Mouse (Mus musculus) hindbrain, embryonic 15.5 days (tissue): Measurements from ENCODE around the gene Gm10491. TPM values are rescaled to one million over a fixed set of nuclear protein-coding genes. Genes with fewer than 3 reads are reported as not detected.

Experiments used
- ATAC-seq: fragments of 200-750 bp; cut with Nextera tagmentation; 2 replicates; pipeline ENCODE4 v1.8.0; 2017; ENCODE audit warnings: low read depth, moderate number of reproducible peaks, moderate TSS enrichment; ENCODE audit not compliant: low FRiP score
- H3K27ac ChIP-seq: fragments of 300-500 bp; sonication (generic); replicated peaks from 2 replicates; pipeline ENCODE4 v1.5.1; 2015; ENCODE audit warnings: mild to moderate bottlenecking, inconsistent platforms
- H3K27me3 ChIP-seq: fragments of 300-500 bp; sonication (generic); 2 replicates; pipeline ENCODE4 v1.6.1; 2015; ENCODE audit warnings: control low read depth, inconsistent platforms
- H3K36me3 ChIP-seq: fragments of 300-500 bp; sonication (generic); 2 replicates; pipeline ENCODE4 v1.6.1; 2015; ENCODE audit warnings: control low read depth, inconsistent platforms
- H3K4me1 ChIP-seq: fragments of 300-500 bp; sonication (generic); replicated peaks from 2 replicates; pipeline ENCODE4 v1.6.1; 2015; ENCODE audit warnings: control low read depth, inconsistent platforms
- H3K4me2 ChIP-seq: fragments of 300-500 bp; sonication (generic); 2 replicates; pipeline ENCODE4 v1.6.1; 2015; ENCODE audit warnings: moderate library complexity, mild to moderate bottlenecking, inconsistent platforms
- H3K4me3 ChIP-seq: fragments of 300-500 bp; sonication (generic); 2 replicates; pipeline ENCODE4 v1.5.1; 2015; ENCODE audit warnings: mild to moderate bottlenecking, inconsistent platforms
- H3K9ac ChIP-seq: fragments of 300-500 bp; sonication (generic); 2 replicates; pipeline ENCODE4 v1.6.1; 2015; ENCODE audit warnings: inconsistent platforms
- H3K9me3 ChIP-seq: fragments of 300-500 bp; sonication (generic); 2 replicates; pipeline ENCODE4 v1.6.1; 2016; ENCODE audit warnings: control low read depth, inconsistent platforms
- WGBS: fragments of 180-500 bp; shearing (Covaris S2); methylation state at CpG from one replicate; pipeline ENCODE4 v1.1.7; 2015; 5-methylcytosine and 5-hydroxymethylcytosine counted together
- polyA plus RNA-seq: library from polyadenylated mRNA; unstranded; fragments of >200 nt; fragmentation: Nextera tagmentation; extraction: Ambion mirVana; gene quantifications from 2 replicates; pipeline ENCODE4 v1.2.1, GENCODE M21; 2015

Gene Gm10491
- not detected in 2 replicates for polyA plus RNA-seq

DNA sequence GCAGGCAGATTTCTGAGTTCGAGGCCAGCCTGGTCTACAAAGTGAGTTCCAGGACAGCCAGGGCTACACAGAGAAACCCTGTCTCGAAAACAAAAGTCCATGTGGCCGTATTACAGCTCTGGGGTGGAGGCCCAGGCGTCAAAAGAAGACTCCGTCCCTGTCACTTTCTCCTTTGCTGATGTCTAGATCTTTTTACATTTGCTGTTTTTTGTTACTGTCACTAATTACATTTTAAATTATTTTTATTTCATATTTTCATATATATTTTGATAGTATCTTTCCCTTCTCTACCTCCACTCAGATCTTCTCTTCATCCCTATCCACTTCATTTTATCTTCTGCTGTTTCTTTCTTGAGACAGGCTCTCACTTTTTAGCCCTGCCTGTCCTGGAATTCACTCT lies at the start of gene Gm10491:
Gene Gm10491 (minus strand): TSS at position 101 of the 400 bp plus-strand sequence.
- WGBS = 81% methylated on average over 5 of the region's 5 CpGs
- Histone ChIP-seq H3K9ac (no peak within 1 kb of the TSS), H3K4me2 (no peak within 1 kb of the TSS), H3K36me3 (no peaks in the 10 kb centered on the region), H3K27ac (no peak within 1 kb of the TSS), H3K4me3 (no peak within 1 kb of the TSS), H3K27me3 (no peaks in the 10 kb centered on the region), H3K4me1 (no peaks in the 10 kb centered on the region), H3K9me3 (no peaks in the 10 kb centered on the region)
- no peak for ATAC-seq

DNA sequence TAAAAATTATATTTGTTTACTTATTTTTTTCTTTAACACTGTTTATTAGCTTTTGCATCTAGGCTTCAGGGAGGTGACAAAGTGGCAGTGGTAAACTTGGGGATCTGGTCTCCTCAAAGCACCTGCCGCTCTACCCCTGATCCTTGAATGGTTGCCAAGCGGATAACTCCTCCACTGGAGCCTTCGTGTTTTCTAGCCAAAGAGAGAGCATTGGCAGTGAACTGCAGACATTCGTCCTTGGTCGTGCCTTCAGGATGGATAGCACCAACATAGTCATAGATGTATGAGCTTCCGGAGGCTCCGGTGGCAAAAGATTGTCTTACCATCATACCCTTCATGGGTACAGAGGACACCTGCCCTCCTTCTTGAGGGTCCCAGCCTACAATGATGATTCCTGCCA lies 42.5 kb upstream of the Gm10491 start:
- Histone ChIP-seq H3K4me2 (no peak overlapping the region), H3K36me3 (no peaks in the 10 kb centered on the region), H3K4me3 (no peak overlapping the region), H3K27ac (no peak overlapping the region), H3K9ac (no peak overlapping the region), H3K27me3 (no peaks in the 10 kb centered on the region), H3K4me1 (no peaks in the 10 kb centered on the region), H3K9me3 (no peaks in the 10 kb centered on the region)
- 94% methylated on average over 7 of the region's 7 CpGs for WGBS
- no peak for ATAC-seq

DNA sequence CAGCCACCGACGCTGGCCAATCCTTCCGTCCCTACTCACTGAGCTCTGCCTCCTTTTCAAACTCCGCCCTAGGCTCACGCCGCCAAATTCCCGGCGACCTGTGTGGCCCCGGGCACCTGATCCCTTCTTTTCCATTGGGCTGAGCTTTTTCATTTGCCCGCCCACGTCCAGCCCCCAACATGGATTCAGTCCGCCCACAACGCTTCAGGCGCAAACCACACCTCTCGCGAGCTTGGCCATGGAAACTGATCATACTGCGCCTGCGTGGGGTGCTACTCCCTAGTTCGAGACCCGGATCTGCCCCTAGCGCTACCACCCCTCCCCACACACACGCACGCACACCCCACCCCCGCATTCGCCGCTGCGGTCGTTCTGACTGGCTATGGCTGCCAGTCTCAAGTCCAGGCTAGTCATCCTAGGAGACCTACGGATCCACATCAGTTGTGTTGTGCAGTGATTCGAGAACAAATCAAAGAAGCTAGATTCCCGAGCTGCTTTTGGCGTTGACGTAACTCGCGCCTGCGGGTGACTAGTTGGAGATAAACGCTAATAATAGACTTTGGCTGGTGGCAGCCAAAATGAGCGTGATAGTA lies 40.4 kb upstream of the Gm10491 start:
- H3K27ac ChIP-seq = peak overlapping the region; percentile 76
- H3K4me1 ChIP-seq = no peaks in the 10 kb centered on the region
- H3K4me3 ChIP-seq = peak overlapping the region; percentile 50
- no peaks in the 10 kb centered on the region for H3K27me3 ChIP-seq
- peak overlapping the region; percentile 36; the same call in 1 of the 2 replicates for H3K9ac ChIP-seq
- 16% methylated on average over 38 of the region's 38 CpGs for WGBS
- H3K4me2 ChIP-seq = peak overlapping the region; percentile 54
- H3K36me3 ChIP-seq = no peaks in the 10 kb centered on the region
- peak; percentile 99 for ATAC-seq
- no peaks in the 10 kb centered on the region for H3K9me3 ChIP-seq

DNA sequence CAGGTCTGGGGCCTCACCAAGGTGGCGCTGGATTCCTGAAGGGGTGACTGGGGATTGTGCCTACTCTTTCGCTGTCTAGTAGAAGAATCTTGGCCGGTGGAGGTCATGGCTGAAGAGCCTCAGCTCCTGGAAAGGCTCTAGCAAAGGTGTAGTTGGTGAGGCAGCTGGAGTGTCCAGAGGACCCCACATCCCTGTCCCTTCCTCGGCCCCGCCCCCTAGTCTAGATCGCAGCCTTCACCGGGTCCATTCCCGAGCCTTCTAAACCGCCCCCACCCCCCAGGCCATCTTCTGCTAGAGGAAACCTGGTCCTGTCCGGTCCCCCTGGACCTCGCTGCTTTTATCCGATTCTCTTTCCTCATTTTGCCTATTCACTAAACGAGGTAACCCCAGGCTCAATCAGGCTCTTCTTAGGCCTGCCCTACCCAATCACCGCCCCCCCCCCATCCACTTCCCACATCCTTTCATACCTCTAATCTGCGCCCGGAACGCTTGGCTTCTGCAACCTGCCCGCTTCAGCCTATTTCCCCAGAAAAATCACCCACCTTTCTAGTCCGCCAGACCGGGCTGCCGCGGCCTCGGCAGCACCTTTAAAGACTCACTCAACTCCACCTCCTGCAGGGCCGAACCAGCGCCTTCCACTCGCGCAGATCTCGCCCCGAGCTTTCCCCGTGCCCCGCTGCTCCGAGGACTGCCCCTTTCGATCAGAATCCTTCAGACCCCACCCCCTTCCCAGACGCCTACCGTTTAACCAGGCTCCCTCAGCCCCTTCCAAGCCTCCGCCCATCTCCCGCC lies 39.7 kb upstream of the Gm10491 start, which contains the start of gene Hdac6:
Gene Hdac6 (minus strand): TSS at position 782 of the 792 bp plus-strand sequence.
- 25% methylated on average over 35 of the region's 37 CpGs for WGBS

DNA sequence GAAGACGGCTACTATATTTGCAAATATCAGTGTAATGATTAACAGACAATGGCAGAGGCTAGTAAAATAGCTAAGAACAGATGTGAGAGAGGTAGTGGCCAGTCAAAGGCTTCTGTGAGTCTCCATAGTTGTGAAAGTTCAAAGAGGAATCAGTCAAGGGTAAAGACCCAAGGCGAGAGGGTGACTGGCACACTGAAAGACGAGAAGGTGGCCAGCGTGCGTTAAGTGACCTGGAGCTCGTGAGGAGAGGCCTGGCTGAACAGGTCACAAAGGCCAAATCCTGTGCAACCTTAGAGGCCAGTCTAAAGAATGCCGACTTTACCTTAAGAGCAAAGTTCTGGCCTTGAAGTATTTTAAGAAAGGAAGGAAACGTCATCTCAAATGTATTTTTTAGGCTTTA lies 38.0 kb upstream of the Gm10491 start:
- Histone ChIP-seq H3K27ac (no peak overlapping the region), H3K27me3 (no peaks in the 10 kb centered on the region), H3K4me1 (no peaks in the 10 kb centered on the region), H3K4me2 (no peak overlapping the region), H3K36me3 (no peaks in the 10 kb centered on the region), H3K9ac (no peak overlapping the region), H3K9me3 (no peaks in the 10 kb centered on the region), H3K4me3 (no peak overlapping the region)
- no peak for ATAC-seq
- 81% methylated on average over 8 of the region's 8 CpGs for WGBS

More for the DNA sequence above, 39.7 kb upstream of the Gm10491 start, which contains the start of gene Hdac6:
- Histone ChIP-seq H3K9me3 (no peaks in the 10 kb centered on the region), H3K9ac (peak within 1 kb of the TSS; percentile 52), H3K27ac (peak within 1 kb of the TSS; percentile 77), H3K36me3 (no peaks in the 10 kb centered on the region), H3K27me3 (no peaks in the 10 kb centered on the region), H3K4me1 (no peaks in the 10 kb centered on the region), H3K4me2 (peak within 1 kb of the TSS; percentile 58), H3K4me3 (peak within 1 kb of the TSS; percentile 50)
- peak; percentile 24 for ATAC-seq

DNA sequence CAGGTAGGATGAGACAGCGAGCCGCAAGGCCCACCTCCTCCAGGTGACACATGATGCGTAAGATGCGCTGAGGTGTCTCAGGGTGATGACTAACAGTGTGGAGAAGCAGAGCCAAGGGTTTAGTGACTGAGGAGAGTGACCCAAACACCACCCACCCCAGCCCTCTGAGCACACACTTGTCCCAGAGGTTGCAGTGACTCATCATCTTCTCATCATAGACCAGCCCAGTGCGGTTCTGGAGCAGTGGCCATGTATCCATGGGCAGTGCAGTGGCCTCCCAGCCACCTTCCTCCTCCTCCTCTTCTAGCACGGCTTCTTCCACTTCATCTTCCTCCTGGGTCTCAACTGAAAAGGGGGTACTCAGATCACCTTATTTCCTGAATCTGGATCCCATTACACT lies 30.0 kb upstream of the Gm10491 start:
- no peak overlapping the region for H3K9ac ChIP-seq
- WGBS = 95% methylated on average over 6 of the region's 6 CpGs
- no peak overlapping the region for H3K4me2 ChIP-seq
- no peak overlapping the region for H3K4me3 ChIP-seq
- no peaks in the 10 kb centered on the region for H3K4me1 ChIP-seq
- no peaks in the 10 kb centered on the region for H3K27me3 ChIP-seq
- ATAC-seq = no peak
- peaks cover 12% of the 10 kb centered on the region; the same call in 1 of the 2 replicates for H3K36me3 ChIP-seq
- no peak overlapping the region for H3K27ac ChIP-seq
- no peaks in the 10 kb centered on the region for H3K9me3 ChIP-seq

DNA sequence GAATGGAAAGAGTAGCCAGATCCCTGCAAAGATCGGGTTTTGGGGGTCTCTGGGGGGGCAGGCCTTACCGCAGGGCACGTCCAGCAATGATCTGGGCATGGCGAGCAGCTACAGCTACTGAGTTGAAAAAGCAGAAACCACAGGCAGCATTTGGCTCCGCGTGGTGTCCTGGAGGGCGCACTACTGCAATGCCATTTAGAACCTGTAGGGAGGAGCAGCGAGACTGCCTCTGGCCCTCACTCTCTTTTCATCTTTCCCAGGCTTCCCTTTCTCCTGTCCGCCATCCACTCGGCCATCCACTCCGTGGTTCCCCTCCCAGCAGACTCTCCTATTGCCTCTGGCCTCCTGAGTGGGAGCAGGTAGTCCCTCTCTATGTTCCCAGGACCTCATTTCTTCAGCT lies 29.2 kb upstream of the Gm10491 start:
- H3K9me3 ChIP-seq = no peaks in the 10 kb centered on the region
- peaks cover 13% of the 10 kb centered on the region; the same call in 1 of the 2 replicates for H3K36me3 ChIP-seq
- WGBS = 42% methylated on average over 10 of the region's 11 CpGs
- no peaks in the 10 kb centered on the region for H3K4me1 ChIP-seq
- no peaks in the 10 kb centered on the region for H3K27me3 ChIP-seq
- no peak overlapping the region for H3K4me3 ChIP-seq
- no peak overlapping the region for H3K4me2 ChIP-seq
- no peak overlapping the region for H3K27ac ChIP-seq
- no peak overlapping the region for H3K9ac ChIP-seq
- no peak for ATAC-seq

DNA sequence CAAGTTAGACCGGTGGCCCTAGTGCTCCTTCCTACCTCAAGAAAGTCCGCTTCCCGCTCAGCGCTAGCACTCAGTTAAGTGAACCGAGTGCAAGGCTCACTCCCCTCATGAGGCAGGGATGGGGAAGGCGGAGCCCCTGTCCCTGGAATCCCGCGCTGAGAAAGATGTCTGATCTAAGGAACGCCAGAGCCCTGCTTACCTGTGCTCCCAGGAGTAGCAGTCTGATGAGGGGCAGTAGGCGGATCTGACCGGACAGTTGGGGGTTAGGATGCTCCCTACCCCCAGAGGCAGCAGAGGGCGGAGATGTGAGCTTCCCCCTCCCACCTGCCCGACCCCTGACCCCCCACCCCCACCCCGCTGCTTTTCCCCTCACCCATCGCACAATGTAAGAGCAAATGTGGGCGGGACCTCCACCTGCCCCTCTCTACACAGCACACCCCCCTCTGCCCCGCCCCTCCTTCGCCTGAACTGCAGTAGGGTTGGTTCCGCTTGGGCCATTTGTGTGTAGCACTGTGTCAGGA lies 20.7 kb upstream of the Gm10491 start, which contains the start of gene Eras:
Gene Eras (minus strand): TSS at position 338 of the 521 bp plus-strand sequence.
- Histone ChIP-seq H3K9ac (no peak within 1 kb of the TSS), H3K9me3 (no peaks in the 10 kb centered on the region), H3K4me1 (0 out of 2 replicates have a peak, but pooled peaks cover under 1% of the 10 kb centered on the region), H3K4me2 (no peak within 1 kb of the TSS), H3K27me3 (no peaks in the 10 kb centered on the region), H3K4me3 (no peak within 1 kb of the TSS), H3K36me3 (peaks cover 10% of the 10 kb centered on the region), H3K27ac (no peak within 1 kb of the TSS)
- WGBS = 23% methylated on average over 19 of the region's 19 CpGs
- ATAC-seq = 0 out of 2 replicates have a peak, but pooled peaks have one; percentile 44

DNA sequence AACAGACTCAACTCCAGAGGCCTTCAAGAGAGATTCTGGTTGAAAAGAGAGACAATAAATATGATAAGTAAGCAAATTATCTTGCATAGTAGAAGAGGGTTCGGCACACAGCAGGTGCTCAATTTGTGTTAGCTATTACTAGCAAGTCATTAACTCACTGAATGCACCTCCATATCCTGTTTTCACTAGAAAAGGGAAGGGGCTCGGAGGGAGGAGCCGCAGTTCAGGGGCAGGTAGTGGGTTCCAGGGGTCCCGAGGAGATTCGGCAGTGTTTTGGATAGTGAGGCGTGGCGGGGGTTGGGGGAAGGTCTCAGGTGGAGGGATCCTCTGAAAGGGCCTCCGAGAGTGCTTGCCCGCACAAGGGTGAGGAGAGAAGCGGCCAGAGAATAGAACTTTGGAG lies 19.5 kb upstream of the Gm10491 start:
- no peaks in the 10 kb centered on the region for H3K9me3 ChIP-seq
- no peak overlapping the region for H3K4me3 ChIP-seq
- H3K4me2 ChIP-seq = no peak overlapping the region
- no peaks in the 10 kb centered on the region for H3K27me3 ChIP-seq
- H3K4me1 ChIP-seq = peaks cover 12% of the 10 kb centered on the region; the same call in 1 of the 2 replicates
- H3K36me3 ChIP-seq = peaks cover 7% of the 10 kb centered on the region
- WGBS = 25% methylated on average over 10 of the region's 10 CpGs
- H3K27ac ChIP-seq = no peak overlapping the region
- no peak overlapping the region for H3K9ac ChIP-seq
- no peak for ATAC-seq

DNA sequence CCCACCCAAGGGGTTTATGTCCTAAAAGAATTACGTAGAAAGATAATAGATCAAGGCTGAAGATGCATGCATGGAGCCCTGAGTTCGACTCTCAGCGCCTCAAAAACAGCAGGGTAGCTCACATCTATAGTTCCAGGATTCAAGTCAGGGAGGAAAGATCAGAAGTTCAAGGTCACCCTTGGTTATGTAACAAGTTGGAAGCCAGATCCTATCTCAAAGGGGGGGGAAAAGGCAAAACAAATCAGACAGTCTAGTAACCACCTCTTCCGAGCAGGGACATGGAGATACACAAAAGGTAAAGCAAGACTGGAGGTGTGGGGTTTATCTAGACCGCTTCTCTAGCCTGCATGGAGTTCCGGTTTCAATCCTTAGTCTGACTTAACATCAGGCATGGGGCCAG lies 18.6 kb upstream of the Gm10491 start:
- no peak for ATAC-seq
- no peaks in the 10 kb centered on the region for H3K27me3 ChIP-seq
- peaks cover 12% of the 10 kb centered on the region; the same call in 1 of the 2 replicates for H3K4me1 ChIP-seq

DNA sequence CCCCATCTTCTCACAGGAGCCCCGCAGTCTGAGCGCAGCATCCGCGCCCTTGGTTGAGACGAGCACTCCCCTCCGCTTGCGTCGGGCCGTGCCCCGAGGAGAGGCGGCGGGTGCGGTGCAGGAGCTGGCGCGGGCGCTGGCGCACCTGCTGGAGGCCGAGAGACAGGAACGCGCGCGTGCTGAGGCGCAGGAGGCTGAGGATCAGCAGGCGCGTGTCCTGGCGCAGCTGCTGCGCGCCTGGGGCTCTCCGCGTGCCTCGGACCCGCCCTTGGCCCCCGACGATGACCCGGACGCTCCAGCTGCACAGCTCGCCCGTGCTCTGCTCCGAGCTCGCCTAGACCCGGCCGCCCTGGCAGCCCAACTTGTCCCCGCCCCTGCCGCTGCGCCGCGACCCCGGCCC lies 14.4 kb upstream of the Gm10491 start:
- Histone ChIP-seq H3K4me3 (peak overlapping the region; percentile 53), H3K9me3 (no peaks in the 10 kb centered on the region), H3K4me2 (peak overlapping the region; percentile 70), H3K9ac (peak overlapping the region; percentile 53), H3K4me1 (peaks cover 12% of the 10 kb centered on the region; the same call in 1 of the 2 replicates), H3K27ac (peak overlapping the region; percentile 85), H3K27me3 (no peaks in the 10 kb centered on the region), H3K36me3 (no peaks in the 10 kb centered on the region; the same call in 1 of the 2 replicates)
- ATAC-seq = no peak
- 15% methylated on average over 43 of the region's 48 CpGs for WGBS

More for the DNA sequence above, 18.6 kb upstream of the Gm10491 start:
- Histone ChIP-seq H3K9ac (no peak overlapping the region), H3K27ac (no peak overlapping the region), H3K4me3 (no peak overlapping the region), H3K9me3 (no peaks in the 10 kb centered on the region), H3K36me3 (peaks cover 2% of the 10 kb centered on the region), H3K4me2 (no peak overlapping the region)
- WGBS = 77% methylated on average over 6 of the region's 6 CpGs
